Mouse (Mus musculus) MEL (cell line): Measurements from ENCODE around the gene Olfr549. TPM values are rescaled to one million over a fixed set of nuclear protein-coding genes. Genes with fewer than 3 reads are reported as not detected.
A peak's percentile ranks its signal among the peaks of the same experiment; 100 is the strongest.

ENCODE experiments used
- DNase-seq: peaks from one replicate; pipeline ENCODE4 v3.0.0; 2011; ENCODE audit warnings: low read depth, low spot score
- H3K27ac ChIP-seq: 2 replicates; pipeline ENCODE4 v1.5.1; 2012; ENCODE audit warnings: low read depth, mild to moderate bottlenecking, control low read depth, low read length, moderate library complexity; ENCODE audit not compliant: control insufficient read depth
- H3K27me3 ChIP-seq, 2 experiments: fragments of 150-350 bp in 1 of 2; sonication (generic) in 1 of 2; 2 replicates each; pipeline ENCODE4 v1.6.1; 2012; ENCODE audit warnings: low read length in 2 of 2, mild to moderate bottlenecking in 2 of 2, improper control_type of control experiment in 1 of 2, moderate library complexity in 1 of 2; ENCODE audit not compliant: insufficient read depth in 2 of 2, control insufficient read depth in 1 of 2
- H3K36me3 ChIP-seq, 2 experiments: 2 replicates each; pipeline ENCODE4 v1.6.1; 2012 to 2014; ENCODE audit warnings: low read length in 2 of 2, improper control_type of control experiment in 1 of 2, inconsistent platforms in 1 of 2, mild to moderate bottlenecking in 1 of 2; ENCODE audit not compliant: insufficient read depth in 2 of 2, control insufficient read depth in 1 of 2
- H3K4me1 ChIP-seq, 2 experiments: fragments of 150-350 bp in 1 of 2; sonication (generic) in 1 of 2; 2 replicates each; pipeline ENCODE4 v1.6.1; 2012; ENCODE audit warnings: low read length in 2 of 2, improper control_type of control experiment in 1 of 2, mild to moderate bottlenecking in 1 of 2; ENCODE audit not compliant: insufficient read depth in 2 of 2, control insufficient read depth in 1 of 2
- H3K4me3 ChIP-seq, 2 experiments: fragments of 150-350 bp in 1 of 2; sonication (generic) in 1 of 2; 2 replicates each; pipeline ENCODE4 v1.5.1; 2012; ENCODE audit warnings: low read depth in 2 of 2, low read length in 2 of 2, mild to moderate bottlenecking in 2 of 2, moderate library complexity in 2 of 2, control low read depth in 1 of 2, improper control_type of control experiment in 1 of 2; ENCODE audit not compliant: control insufficient read depth in 1 of 2, insufficient read depth in 1 of 2
- H3K79me2 ChIP-seq: 2 replicates; pipeline ENCODE4 v1.6.1; 2012; ENCODE audit warnings: mild to moderate bottlenecking, low read length, moderate library complexity; ENCODE audit not compliant: control insufficient read depth, poor library complexity, insufficient read depth
- H3K9ac ChIP-seq: 2 replicates; pipeline ENCODE4 v1.6.1; 2012; ENCODE audit warnings: low read depth, mild to moderate bottlenecking, control low read depth, low read length, moderate library complexity; ENCODE audit not compliant: control insufficient read depth, poor library complexity, severe bottlenecking
- H3K9me3 ChIP-seq: fragments of 150-350 bp; sonication (generic); replicated peaks from 2 replicates; pipeline ENCODE4 v1.6.1; 2012; ENCODE audit warnings: mild to moderate bottlenecking, low read length, improper control_type of control experiment, moderate library complexity; ENCODE audit not compliant: insufficient read depth
- CTCF ChIP-seq, 3 experiments: IDR thresholded peaks in 2 of 3; conservative IDR thresholded peaks in 1 of 3; 2 replicates each; pipeline ENCODE4 v1.5.1; 2011 to 2012; ENCODE audit warnings: low read length in 3 of 3, low read depth in 2 of 3, mild to moderate bottlenecking in 2 of 3, improper control_type of control experiment in 1 of 3, inconsistent platforms in 1 of 3, mixed read lengths in 1 of 3, moderate library complexity in 1 of 3; ENCODE audit not compliant: control insufficient read depth in 1 of 3, insufficient read depth in 1 of 3, poor library complexity in 1 of 3, severe bottlenecking in 1 of 3
- ELF1 ChIP-seq: IDR thresholded peaks from 2 replicates; pipeline ENCODE4 v1.6.1; 2014; ENCODE audit warnings: low read depth, mild to moderate bottlenecking, inconsistent platforms, low read length, improper control_type of control experiment, moderate library complexity
- ETS1 ChIP-seq: IDR thresholded peaks from 2 replicates; pipeline ENCODE4 v1.6.1; 2012; ENCODE audit warnings: low read depth, mild to moderate bottlenecking, inconsistent platforms, low read length, improper control_type of control experiment, moderate library complexity
- HCFC1 ChIP-seq: IDR thresholded peaks from 2 replicates; pipeline ENCODE4 v1.6.1; 2012; ENCODE audit warnings: low read depth, mild to moderate bottlenecking, inconsistent platforms, low read length, improper control_type of control experiment, moderate library complexity
- MXI1 ChIP-seq: IDR thresholded peaks from 2 replicates; pipeline ENCODE4 v1.6.1; 2011; ENCODE audit warnings: mild to moderate bottlenecking, low read depth, low read length, improper control_type of control experiment
- NELFE ChIP-seq: IDR thresholded peaks from 2 replicates; pipeline ENCODE4 v1.6.1; 2011; ENCODE audit warnings: low read depth, low read length, improper control_type of control experiment
- NRF1 ChIP-seq: IDR thresholded peaks from 2 replicates; pipeline ENCODE4 v1.6.1; 2014; ENCODE audit warnings: low read depth, mild to moderate bottlenecking, inconsistent platforms, low read length, improper control_type of control experiment, moderate library complexity; ENCODE audit not compliant: poor library complexity, insufficient read depth, severe bottlenecking
- POLR2A ChIP-seq, 2 experiments: IDR thresholded peaks; 2 replicates each; pipeline ENCODE4 v1.6.1; 2011 to 2012; ENCODE audit warnings: low read length in 2 of 2, mild to moderate bottlenecking in 2 of 2, control low read depth in 1 of 2, improper control_type of control experiment in 1 of 2, low read depth in 1 of 2, moderate library complexity in 1 of 2; ENCODE audit not compliant: control insufficient read depth in 1 of 2, insufficient read depth in 1 of 2, poor library complexity in 1 of 2
- POLR2AphosphoS2 ChIP-seq: IDR thresholded peaks from 2 replicates; pipeline ENCODE4 v1.6.1; 2011; ENCODE audit warnings: low read length, improper control_type of control experiment
- SIN3A ChIP-seq: IDR thresholded peaks from 2 replicates; pipeline ENCODE4 v1.6.1; 2012; ENCODE audit warnings: low read length, improper control_type of control experiment, inconsistent platforms
- SMC3 ChIP-seq: IDR thresholded peaks from 2 replicates; pipeline ENCODE4 v1.6.1; 2011; ENCODE audit warnings: low read depth, low read length, improper control_type of control experiment
- UBTF ChIP-seq: IDR thresholded peaks from 2 replicates; pipeline ENCODE4 v1.6.1; 2012; ENCODE audit warnings: low read depth, mild to moderate bottlenecking, inconsistent platforms, low read length, improper control_type of control experiment, moderate library complexity, borderline replicate concordance; ENCODE audit not compliant: insufficient read depth
- polyA plus RNA-seq, 2 experiments: library from polyadenylated mRNA; stranded (reverse) in 1 of 2; unstranded in 1 of 2; fragments of >175 nt in 1 of 2; fragments of >200 nt in 1 of 2; gene quantifications; 2 replicates each; pipeline versions ENCODE4 v1.2.1 to v1.2.4; 2012; ENCODE audit warnings: low replicate concordance in 2 of 2, low read depth in 1 of 2; ENCODE audit not compliant: insufficient read length in 2 of 2, insufficient read depth in 1 of 2, missing spikeins in 1 of 2
- total RNA-seq: library from RNA; depleted of rRNA; stranded (reverse); fragments of 300-350 nt; gene quantifications from 2 replicates; pipeline ENCODE4 v1.2.3, GENCODE M21; 2012

Olfr549 gene
- total and polyA plus RNA-seq, 3 experiments, result not detected

GRCm38 (mm10) chr7:102553279-102553678, 3.6 kb downstream of the Olfr549 start:
- no peak overlapping the region for H3K4me3 ChIP-seq
- no peaks in the 10 kb centered on the region for H3K4me1 ChIP-seq
- no peaks in the 10 kb centered on the region; a peak in 2 of 4 replicates for H3K27me3 ChIP-seq
- no peaks in the 10 kb centered on the region for H3K79me2 ChIP-seq
- H3K9me3 ChIP-seq, result no peaks in the 10 kb centered on the region
- TF ChIP-seq NELFE, result no peak
- TF ChIP-seq UBTF, result no peak
- no peaks in the 10 kb centered on the region for H3K36me3 ChIP-seq
- no peak overlapping the region for H3K9ac ChIP-seq
- H3K27ac ChIP-seq, result no peak overlapping the region
- DNase-seq, result no peak

- no peak within 1 kb of the TSS for H3K27ac ChIP-seq
- H3K27me3 ChIP-seq, result no peaks in the 10 kb centered on the region; a peak in 1 of 4 replicates
- no peaks in the 10 kb centered on the region; a peak in 1 of 4 replicates for H3K4me1 ChIP-seq
- peak; percentile 94 for DNase-seq
- H3K36me3 ChIP-seq, result no peaks in the 10 kb centered on the region; a peak in 1 of 4 replicates
- H3K9ac ChIP-seq, result peak within 1 kb of the TSS; percentile 67
- H3K4me3 ChIP-seq, result peak within 1 kb of the TSS; percentile 73 to 100
- no peaks in the 10 kb centered on the region for H3K9me3 ChIP-seq
- peak; percentile 64 for TF ChIP-seq MXI1
- peak; percentile 55 for TF ChIP-seq ETS1
- peak; percentile 70 for TF ChIP-seq ELF1
- no peak for TF ChIP-seq NRF1
- TF ChIP-seq POLR2AphosphoS2, result no peak
- TF ChIP-seq POLR2A (IDR thresholded peaks at IDR 0.05; ENCODE audit: control insufficient read depth in 1 of 2, insufficient read depth in 1 of 2, low read depth in 1 of 2, low read length in 2 of 2, poor library complexity in 1 of 2), result peak in 1 of 2 experiments; percentile 40; a peak in 1 of 4 replicates
- TF ChIP-seq HCFC1, result peak; percentile 46; the same call in 1 of the 2 replicates
- no peak for TF ChIP-seq NELFE
- TF ChIP-seq SIN3A, result peak; percentile 86
- TF ChIP-seq, all 39 proteins: peak for 6
- no peaks in the 10 kb centered on the region for H3K79me2 ChIP-seq
These were observed 15.6 kb downstream of the Olfr549 start, which contains the start of gene Trim21 for GRCm38 (mm10) chr7:102564999-102565997. Gene Trim21 (minus strand): TSS chr7:102565486.

GRCm38 (mm10) chr7:102566219-102566618, 16.5 kb downstream of the Olfr549 start:
- H3K36me3 ChIP-seq, result no peaks in the 10 kb centered on the region; a peak in 1 of 4 replicates
- no peak overlapping the region for H3K9ac ChIP-seq
- TF ChIP-seq SMC3, result peak; percentile 20; the same call in 1 of the 2 replicates
- no peak for TF ChIP-seq UBTF
- peak in 2 of 3 experiments; percentile 32 to 47; a peak in 3 of 6 replicates for TF ChIP-seq CTCF (IDR thresholded peaks at IDR 0.05 in 2 of 3, conservative IDR thresholded peaks at IDR 0.05 in 1 of 3; ENCODE audit: control insufficient read depth in 1 of 3, insufficient read depth in 1 of 3, low read depth in 2 of 3, low read length in 3 of 3, poor library complexity in 1 of 3, severe bottlenecking in 1 of 3)
- TF ChIP-seq, all 39 proteins: peak for 2
- Histone ChIP-seq H3K4me3 (no peak overlapping the region), H3K79me2 (no peaks in the 10 kb centered on the region), H3K9me3 (no peaks in the 10 kb centered on the region), H3K4me1 (no peaks in the 10 kb centered on the region; a peak in 1 of 4 replicates), H3K27ac (no peak overlapping the region), H3K27me3 (no peaks in the 10 kb centered on the region; a peak in 1 of 4 replicates)
- DNase-seq, result peak; percentile 21
